Mouse (Mus musculus): ENCODE data around the gene Prkag1. TPM values are rescaled to one million over a fixed set of nuclear protein-coding genes. Genes with fewer than 3 reads are reported as not detected.

Gene Prkag1
- 67.4 and 70.2 TPM in 2 replicates for polyA plus RNA-seq (2021; fragmentation: Nextera tagmentation)
- long read RNA-seq, experiment 1, transcript Prkag1-201 (12 exons, 1,652 nt), result major isoform, 317 of 409 reads
- long read RNA-seq, experiment 1, partial matches to known transcripts, result 14 of 409 reads
- long read RNA-seq, experiment 1, other reads (novel, unspliced or antisense), result 78 of 409 reads
- long read RNA-seq, experiment 2, transcript Prkag1-201 (12 exons, 1,652 nt), result major isoform, 56 of 77 reads
- long read RNA-seq, experiment 2, partial matches to known transcripts, result 8 of 77 reads
- long read RNA-seq, experiment 2, other reads (novel, unspliced or antisense), result 13 of 77 reads

GRCm38 (mm10) chr15:98830736-98831683 is at the start of gene Prkag1:
Prkag1 (minus strand) TSS chr15:98831521.

GRCm38 (mm10) chr15:98871070-98871915 is 40.0 kb upstream of the Prkag1 start, which contains the start of gene Kmt2d:
Kmt2d (minus strand) TSS chr15:98871204.

GRCm38 (mm10) chr15:98809390-98809789 is 21.9 kb downstream of the Prkag1 start, which contains the start of gene Ddn:
Ddn (minus strand) TSS chr15:98809490.

GRCm38 (mm10) chr15:98789661-98790535 is 41.4 kb downstream of the Prkag1 start, which contains the start of gene Wnt1:
Wnt1 (plus strand) TSS chr15:98789857.

GRCm38 (mm10) chr15:98777762-98778161 is 53.6 kb downstream of the Prkag1 start, which contains the start of gene Wnt10b:
Wnt10b (minus strand) TSS chr15:98778150.

Other genes starting within 250 kb of the Prkag1 start
- 2.3 and 3.5 TPM in 2 replicates for gene Adcy6, start 221.4 kb downstream of the Prkag1 start, polyA plus RNA-seq (2021; fragmentation: Nextera tagmentation)
- 69.9 and 113 TPM in 2 replicates for gene Cacnb3, start 200.7 kb downstream of the Prkag1 start, polyA plus RNA-seq (2021; fragmentation: Nextera tagmentation)
- gene Ddx23, start 168.6 kb downstream of the Prkag1 start, polyA plus RNA-seq (2021; fragmentation: Nextera tagmentation), result 21.4 and 22.1 TPM in 2 replicates
- gene Rnd1, start 154.1 kb downstream of the Prkag1 start, polyA plus RNA-seq (2021; fragmentation: Nextera tagmentation), result 18.2 and 20.5 TPM in 2 replicates
- gene Ccdc65, start 123.3 kb downstream of the Prkag1 start, polyA plus RNA-seq (2021; fragmentation: Nextera tagmentation), result 8.6 and 9.4 TPM in 2 replicates
- 3.7 and 4.3 TPM in 2 replicates for gene Fkbp11, start 103.3 kb downstream of the Prkag1 start, polyA plus RNA-seq (2021; fragmentation: Nextera tagmentation)
- gene Arf3, start 68.3 kb downstream of the Prkag1 start, polyA plus RNA-seq (2021; fragmentation: Nextera tagmentation), result 83.7 and 260 TPM in 2 replicates
- 0.10 TPM in 1 of 2 replicates, not detected in the other for gene Wnt10b, start 53.4 kb downstream of the Prkag1 start, polyA plus RNA-seq (2021; fragmentation: Nextera tagmentation)
- 0.93 and 1.6 TPM in 2 replicates for gene Wnt1, start 41.7 kb downstream of the Prkag1 start, polyA plus RNA-seq (2021; fragmentation: Nextera tagmentation)
- 59.9 and 75.6 TPM in 2 replicates for gene Ddn, start 22.0 kb downstream of the Prkag1 start, polyA plus RNA-seq (2021; fragmentation: Nextera tagmentation)
- gene Kmt2d, start 39.7 kb upstream of the Prkag1 start, polyA plus RNA-seq (2021; fragmentation: Nextera tagmentation), result 9.8 and 13.0 TPM in 2 replicates
- gene Rhebl1, start 63.0 kb upstream of the Prkag1 start, polyA plus RNA-seq (2021; fragmentation: Nextera tagmentation), result 9.0 and 9.2 TPM in 2 replicates
- gene Dhh, start 67.0 kb upstream of the Prkag1 start, polyA plus RNA-seq (2021; fragmentation: Nextera tagmentation), result 0.10 and 0.11 TPM in 2 replicates
- 1.4 and 1.8 TPM in 2 replicates for gene Lmbr1l, start 86.7 kb upstream of the Prkag1 start, polyA plus RNA-seq (2021; fragmentation: Nextera tagmentation)
- gene Tuba1b, start 103.0 kb upstream of the Prkag1 start, polyA plus RNA-seq (2021; fragmentation: Nextera tagmentation), result 1,314 and 1,433 TPM in 2 replicates
- gene Gm49450, start 122.0 kb upstream of the Prkag1 start, polyA plus RNA-seq (2021; fragmentation: Nextera tagmentation), result not detected in 2 replicates
- gene Tuba1a, start 122.2 kb upstream of the Prkag1 start, polyA plus RNA-seq (2021; fragmentation: Nextera tagmentation), result 2,725 and 3,450 TPM in 2 replicates
- gene Tuba1c, start 198.4 kb upstream of the Prkag1 start, polyA plus RNA-seq (2021; fragmentation: Nextera tagmentation), result 2.0 and 2.2 TPM in 2 replicates
- gene Prph, start 223.7 kb upstream of the Prkag1 start, polyA plus RNA-seq (2021; fragmentation: Nextera tagmentation), result 1.9 and 2.1 TPM in 2 replicates
- gene Troap, start 243.1 kb upstream of the Prkag1 start, polyA plus RNA-seq (2021; fragmentation: Nextera tagmentation), result 0.09 TPM in 1 of 2 replicates, not detected in the other

All from left cerebral cortex, adult 6 months (tissue).